Mouse (Mus musculus) urinary bladder, postnatal 10 days (tissue): ENCODE measurements around the gene Tbc1d22b.
"Not testable (repeated sequence)": the region's sequence is repeated elsewhere in the genome, so short reads cannot be mapped to it uniquely, and the experiment has no call there.

Experiments
- DNase-seq: peaks from one replicate; pipeline ENCODE4 v3.0.0; 2022; ENCODE audit warnings: low spot score

Tbc1d22b gene

GRCm38 (mm10) chr17:29549543-29550428, at the start of gene Tbc1d22b, which contains the start of gene Gm17657:
Gene Tbc1d22b, plus strand, starts transcription at chr17:29549785.
Gene Gm17657, minus strand, starts transcription at chr17:29549638.
- peak; percentile 79 for DNase-seq

GRCm38 (mm10) chr17:29500243-29500740, 49.3 kb upstream of the Tbc1d22b start:
- DNase-seq, result no peak

GRCm38 (mm10) chr17:29500802-29501469, 48.6 kb upstream of the Tbc1d22b start:
- no peak for DNase-seq

- no peak for DNase-seq
Measured at GRCm38 (mm10) chr17:29502005-29502668, 47.4 kb upstream of the Tbc1d22b start.

- DNase-seq, result no peak
Measured at GRCm38 (mm10) chr17:29502669-29503665, 46.6 kb upstream of the Tbc1d22b start.

GRCm38 (mm10) chr17:29503700-29504099, 45.9 kb upstream of the Tbc1d22b start:
- no peak for DNase-seq

GRCm38 (mm10) chr17:29508927-29509608, 40.5 kb upstream of the Tbc1d22b start:
- no peak for DNase-seq

GRCm38 (mm10) chr17:29510691-29511090, 38.9 kb upstream of the Tbc1d22b start:
- no peak for DNase-seq

GRCm38 (mm10) chr17:29513044-29513730, 36.4 kb upstream of the Tbc1d22b start:
- DNase-seq, result no peak

GRCm38 (mm10) chr17:29514435-29514834, 35.1 kb upstream of the Tbc1d22b start:
- DNase-seq, result peak; percentile 53

GRCm38 (mm10) chr17:29518665-29519064, 30.9 kb upstream of the Tbc1d22b start:
- DNase-seq, result not testable (repeated sequence)

GRCm38 (mm10) chr17:29519731-29520130, 29.9 kb upstream of the Tbc1d22b start:
- no peak for DNase-seq

- DNase-seq, result no peak
Measured at GRCm38 (mm10) chr17:29525613-29526012, 24.0 kb upstream of the Tbc1d22b start.

- DNase-seq, result no peak
Measured at GRCm38 (mm10) chr17:29528568-29529187, 20.9 kb upstream of the Tbc1d22b start.

- DNase-seq, result no peak
Measured at GRCm38 (mm10) chr17:29530508-29530907, 19.1 kb upstream of the Tbc1d22b start.

- DNase-seq, result no peak
Measured at GRCm38 (mm10) chr17:29531278-29531677, 18.3 kb upstream of the Tbc1d22b start.

- no peak for DNase-seq
Measured at GRCm38 (mm10) chr17:29531757-29532384, 17.7 kb upstream of the Tbc1d22b start.

GRCm38 (mm10) chr17:29533866-29534265, 15.7 kb upstream of the Tbc1d22b start:
- no peak for DNase-seq

GRCm38 (mm10) chr17:29540426-29540825, 9.2 kb upstream of the Tbc1d22b start:
- DNase-seq, result no peak
